Mouse (Mus musculus): ENCODE results near the gene Mipol1. TPM values are rescaled to one million over a fixed set of nuclear protein-coding genes. Genes with fewer than 3 reads are reported as not detected.

The Mipol1 gene
- polyA plus RNA-seq (2016; fragmentation: Nextera tagmentation; extraction: Ambion mirVana): 8.5 and 10.6 TPM in 2 replicates

- Histone ChIP-seq H3K4me1 (no peaks in the 10 kb centered on the region), H3K27ac (peak within 1 kb of the TSS; percentile 89), H3K36me3 (peaks cover 7% of the 10 kb centered on the region), H3K4me3 (peak within 1 kb of the TSS; percentile 70), H3K9me3 (no peaks in the 10 kb centered on the region), H3K9ac (peak within 1 kb of the TSS; percentile 78), H3K4me2 (replicated peaks) (peak within 1 kb of the TSS; percentile 47), H3K27me3 (no peaks in the 10 kb centered on the region)
- under 1% methylated on average over 58 of the region's 58 CpGs for WGBS
- ATAC-seq (ENCODE audit: insufficient number of reproducible peaks, insufficient read depth, low FRiP score, low TSS enrichment): peak; percentile 95
Observed at GRCm38 (mm10) chr12:57230192-57230706, at the start of gene Mipol1, which contains the start of gene Prps1l3. TSS of gene Mipol1 (plus strand) at chr12:57230427. TSS of gene Prps1l3 (plus strand) at chr12:57230412.

- Histone ChIP-seq H3K9me3 (no peaks in the 10 kb centered on the region), H3K27me3 (peaks cover 3% of the 10 kb centered on the region; the same call in 1 of the 2 replicates), H3K4me2 (replicated peaks) (no peak overlapping the region), H3K9ac (no peak overlapping the region), H3K36me3 (no peaks in the 10 kb centered on the region), H3K27ac (no peak overlapping the region), H3K4me1 (peaks cover under 1% of the 10 kb centered on the region), H3K4me3 (no peak overlapping the region)
- WGBS: 57% methylated on average over 2 of the region's 2 CpGs
- ATAC-seq (ENCODE audit: insufficient number of reproducible peaks, insufficient read depth, low FRiP score, low TSS enrichment): no peak
Observed at GRCm38 (mm10) chr12:57184401-57185147, 45.7 kb upstream of the Mipol1 start.

GRCm38 (mm10) chr12:57185475-57185874 is 44.8 kb upstream of the Mipol1 start:
- Histone ChIP-seq H3K9ac (no peak overlapping the region), H3K36me3 (no peaks in the 10 kb centered on the region), H3K27me3 (peaks cover 3% of the 10 kb centered on the region; the same call in 1 of the 2 replicates), H3K9me3 (no peaks in the 10 kb centered on the region), H3K27ac (no peak overlapping the region), H3K4me1 (no peaks in the 10 kb centered on the region), H3K4me3 (no peak overlapping the region), H3K4me2 (replicated peaks) (no peak overlapping the region)
- 0% methylated on average over 1 of the region's 1 CpGs for whole genome bisulfite sequencing
- ATAC-seq (ENCODE audit: insufficient number of reproducible peaks, insufficient read depth, low FRiP score, low TSS enrichment): no peak

GRCm38 (mm10) chr12:57186126-57186525 is 44.1 kb upstream of the Mipol1 start:
- Histone ChIP-seq H3K4me1 (no peaks in the 10 kb centered on the region), H3K27ac (no peak overlapping the region), H3K4me2 (replicated peaks) (no peak overlapping the region), H3K9me3 (no peaks in the 10 kb centered on the region), H3K9ac (no peak overlapping the region), H3K4me3 (no peak overlapping the region), H3K27me3 (peaks cover 3% of the 10 kb centered on the region; the same call in 1 of the 2 replicates), H3K36me3 (no peaks in the 10 kb centered on the region)
- ATAC-seq (ENCODE audit: insufficient number of reproducible peaks, insufficient read depth, low FRiP score, low TSS enrichment): no peak
- WGBS: 72% methylated on average over 2 of the region's 2 CpGs

- ATAC-seq (ENCODE audit: insufficient number of reproducible peaks, insufficient read depth, low FRiP score, low TSS enrichment): no peak
- Histone ChIP-seq H3K4me1 (no peaks in the 10 kb centered on the region), H3K36me3 (no peaks in the 10 kb centered on the region), H3K27me3 (peaks cover 3% of the 10 kb centered on the region; the same call in 1 of the 2 replicates), H3K4me2 (replicated peaks) (no peak overlapping the region), H3K9ac (no peak overlapping the region), H3K27ac (no peak overlapping the region), H3K4me3 (no peak overlapping the region), H3K9me3 (no peaks in the 10 kb centered on the region)
- 86% methylated on average over 4 of the region's 4 CpGs for WGBS
Observed at GRCm38 (mm10) chr12:57187032-57187431, 43.2 kb upstream of the Mipol1 start.

GRCm38 (mm10) chr12:57194609-57195008 is 35.6 kb upstream of the Mipol1 start:
- Histone ChIP-seq H3K4me3 (no peak overlapping the region), H3K4me1 (no peaks in the 10 kb centered on the region), H3K27ac (no peak overlapping the region), H3K36me3 (no peaks in the 10 kb centered on the region), H3K27me3 (peaks cover 22% of the 10 kb centered on the region), H3K9me3 (no peaks in the 10 kb centered on the region), H3K9ac (no peak overlapping the region), H3K4me2 (replicated peaks) (no peak overlapping the region)
- WGBS: 32% methylated on average over 3 of the region's 3 CpGs
- ATAC-seq (ENCODE audit: insufficient number of reproducible peaks, insufficient read depth, low FRiP score, low TSS enrichment): no peak

- WGBS: 11% methylated on average over 8 of the region's 8 CpGs
- Histone ChIP-seq H3K4me2 (replicated peaks) (peak overlapping the region; percentile 75), H3K27ac (no peak overlapping the region), H3K4me1 (no peaks in the 10 kb centered on the region), H3K9ac (peak overlapping the region; percentile 50; the same call in 1 of the 2 replicates), H3K4me3 (peak overlapping the region; percentile 47), H3K9me3 (no peaks in the 10 kb centered on the region), H3K27me3 (peaks cover 22% of the 10 kb centered on the region), H3K36me3 (no peaks in the 10 kb centered on the region)
- ATAC-seq (ENCODE audit: insufficient number of reproducible peaks, insufficient read depth, low FRiP score, low TSS enrichment): no peak
Observed at GRCm38 (mm10) chr12:57196286-57196607, 34.0 kb upstream of the Mipol1 start.

GRCm38 (mm10) chr12:57196608-57197362 is 33.4 kb upstream of the Mipol1 start:
- Histone ChIP-seq H3K9me3 (no peaks in the 10 kb centered on the region), H3K9ac (peak overlapping the region; percentile 50), H3K4me3 (peak overlapping the region; percentile 47), H3K27me3 (peaks cover 22% of the 10 kb centered on the region), H3K27ac (no peak overlapping the region), H3K4me1 (no peaks in the 10 kb centered on the region), H3K36me3 (no peaks in the 10 kb centered on the region), H3K4me2 (replicated peaks) (peak overlapping the region; percentile 75)
- WGBS: under 1% methylated on average over 59 of the region's 59 CpGs
- ATAC-seq (ENCODE audit: insufficient number of reproducible peaks, insufficient read depth, low FRiP score, low TSS enrichment): no peak

GRCm38 (mm10) chr12:57197363-57198026 is 32.7 kb upstream of the Mipol1 start, which contains the start of gene Slc25a21:
TSS of gene Slc25a21 (minus strand) at chr12:57197472.
- H3K27me3 ChIP-seq: peaks cover 22% of the 10 kb centered on the region
- no peaks in the 10 kb centered on the region for H3K36me3 ChIP-seq
- 59% methylated on average over 10 of the region's 10 CpGs for WGBS
- H3K27ac ChIP-seq: no peak within 1 kb of the TSS
- H3K9me3 ChIP-seq: no peaks in the 10 kb centered on the region
- ATAC-seq (ENCODE audit: insufficient number of reproducible peaks, insufficient read depth, low FRiP score, low TSS enrichment): no peak
- H3K9ac ChIP-seq: peak within 1 kb of the TSS; percentile 50
- peak within 1 kb of the TSS; percentile 47 for H3K4me3 ChIP-seq
- no peaks in the 10 kb centered on the region for H3K4me1 ChIP-seq
- H3K4me2 ChIP-seq (replicated peaks): peak within 1 kb of the TSS; percentile 75

- ATAC-seq (ENCODE audit: insufficient number of reproducible peaks, insufficient read depth, low FRiP score, low TSS enrichment): no peak
- H3K9ac ChIP-seq: no peak overlapping the region
- no peaks in the 10 kb centered on the region for H3K4me1 ChIP-seq
- no peaks in the 10 kb centered on the region for H3K9me3 ChIP-seq
- no peak overlapping the region for H3K4me3 ChIP-seq
- no peak overlapping the region for H3K27ac ChIP-seq
- H3K4me2 ChIP-seq (replicated peaks): no peak overlapping the region
- no peaks in the 10 kb centered on the region for H3K36me3 ChIP-seq
- peaks cover 22% of the 10 kb centered on the region for H3K27me3 ChIP-seq
Observed at GRCm38 (mm10) chr12:57198269-57198668, 32.0 kb upstream of the Mipol1 start.

GRCm38 (mm10) chr12:57199427-57199826 is 30.8 kb upstream of the Mipol1 start:
- no peak overlapping the region for H3K27ac ChIP-seq
- H3K9ac ChIP-seq: no peak overlapping the region
- no peaks in the 10 kb centered on the region for H3K4me1 ChIP-seq
- no peaks in the 10 kb centered on the region for H3K36me3 ChIP-seq
- H3K27me3 ChIP-seq: peaks cover 22% of the 10 kb centered on the region
- 91% methylated on average over 2 of the region's 2 CpGs for WGBS
- no peak for ATAC-seq (ENCODE audit: insufficient number of reproducible peaks, insufficient read depth, low FRiP score, low TSS enrichment)
- no peaks in the 10 kb centered on the region for H3K9me3 ChIP-seq
- H3K4me3 ChIP-seq: no peak overlapping the region
- H3K4me2 ChIP-seq (replicated peaks): no peak overlapping the region
